Mouse (Mus musculus): ENCODE measurements at regions not wholly inside any gene's neighbourhood (a gene's known extent, or its start where the extent isn't known, plus 50 kb on each side); places are given as distances from the start of the nearest gene placed in this dataset.
A peak's percentile ranks its signal among the peaks of the same experiment; 100 is the strongest.

DNA sequence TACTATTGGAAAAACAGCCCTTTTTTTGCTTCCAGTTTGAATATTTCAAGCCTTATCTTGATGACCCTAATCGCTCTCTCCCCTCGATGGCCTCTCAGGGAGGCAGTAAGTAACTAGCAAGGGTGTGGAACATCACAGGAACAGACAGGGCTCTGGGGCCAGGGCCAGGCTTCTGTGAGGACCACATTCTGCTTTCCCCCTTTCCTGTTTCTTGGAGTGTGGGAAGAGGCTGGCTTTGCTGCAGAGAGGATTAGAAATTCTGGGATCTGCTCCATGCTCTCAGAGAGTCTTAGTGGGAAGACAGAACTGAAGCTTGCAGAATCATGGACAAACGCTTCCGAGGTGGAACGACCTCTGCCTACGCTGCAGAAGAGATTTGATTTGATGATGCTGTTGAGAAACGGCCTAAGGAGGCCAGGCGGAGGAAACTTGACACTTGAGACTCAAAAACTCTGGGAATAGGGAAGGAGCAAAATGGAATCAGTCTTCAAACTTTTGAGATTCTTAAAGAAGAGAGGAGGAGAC is 316.3 kb upstream of the Clint1 start:
- WGBS, result 27% methylated on average over 8 of the region's 8 CpGs
- Histone ChIP-seq H3K4me3 (replicated peaks; ENCODE audit: low read length) (no peak overlapping the region), H3K4me1 (ENCODE audit: control insufficient read depth, insufficient read depth, low read length) (peaks cover 15% of the 10 kb centered on the region), H3K9me3 (ENCODE audit: control insufficient read depth, low read length) (no peaks in the 10 kb centered on the region), H3K36me3 (ENCODE audit: control insufficient read depth, insufficient read depth, low read length) (no peaks in the 10 kb centered on the region), H3K27ac (replicated peaks; ENCODE audit: low read depth, low read length) (no peak overlapping the region), H3K27me3 (ENCODE audit: control insufficient read depth, insufficient read depth, low read length) (no peaks in the 10 kb centered on the region), H3K4me2 (replicated peaks; ENCODE audit: low read depth, low read length, severe bottlenecking) (no peak overlapping the region), H3K9ac (ENCODE audit: low read depth, low read length, severe bottlenecking) (no peak overlapping the region)
- TF ChIP-seq POLR2A (IDR thresholded peaks at IDR 0.05; ENCODE audit: borderline replicate concordance, extremely low read depth, insufficient read depth, insufficient read length), result no peak
- ATAC-seq (ENCODE audit: low FRiP score, low read depth) (no peak), DNase-seq (ENCODE audit: low spot score) (peak; percentile 27)

DNA sequence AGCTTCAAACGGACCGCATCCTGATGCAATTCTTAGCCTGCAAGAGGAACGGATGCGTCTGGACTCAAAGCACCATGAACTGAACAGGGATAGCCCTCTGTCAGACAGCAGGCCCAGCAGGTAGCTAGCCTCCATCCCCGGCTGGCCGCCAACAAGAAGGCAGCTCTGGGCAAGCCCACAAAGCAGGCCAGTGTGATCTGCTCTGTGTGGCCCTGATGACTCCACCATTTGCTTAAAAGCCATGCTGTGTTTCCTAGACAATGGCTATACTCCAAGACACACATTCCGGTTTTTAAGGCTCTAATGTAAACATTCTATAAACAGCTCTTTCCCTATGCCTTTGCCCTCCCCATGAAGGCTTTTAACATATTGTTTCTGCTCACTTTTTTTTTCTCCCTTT is 313.8 kb upstream of the Clint1 start:
- Histone ChIP-seq H3K4me3 (replicated peaks; ENCODE audit: low read length) (no peak overlapping the region), H3K4me2 (replicated peaks; ENCODE audit: low read depth, low read length, severe bottlenecking) (no peak overlapping the region), H3K27me3 (ENCODE audit: control insufficient read depth, insufficient read depth, low read length) (no peaks in the 10 kb centered on the region; the same call in 1 of the 2 replicates), H3K9ac (ENCODE audit: low read depth, low read length, severe bottlenecking) (no peak overlapping the region), H3K4me1 (ENCODE audit: control insufficient read depth, insufficient read depth, low read length) (peaks cover 15% of the 10 kb centered on the region), H3K27ac (replicated peaks; ENCODE audit: low read depth, low read length) (no peak overlapping the region), H3K36me3 (ENCODE audit: control insufficient read depth, insufficient read depth, low read length) (no peaks in the 10 kb centered on the region), H3K9me3 (ENCODE audit: control insufficient read depth, low read length) (no peaks in the 10 kb centered on the region)
- DNase-seq (ENCODE audit: low spot score) (peak; percentile 16), ATAC-seq (ENCODE audit: low FRiP score, low read depth) (no peak)
- no peak for TF ChIP-seq POLR2A (IDR thresholded peaks at IDR 0.05; ENCODE audit: borderline replicate concordance, extremely low read depth, insufficient read depth, insufficient read length)
- 62% methylated on average over 7 of the region's 7 CpGs for WGBS

DNA sequence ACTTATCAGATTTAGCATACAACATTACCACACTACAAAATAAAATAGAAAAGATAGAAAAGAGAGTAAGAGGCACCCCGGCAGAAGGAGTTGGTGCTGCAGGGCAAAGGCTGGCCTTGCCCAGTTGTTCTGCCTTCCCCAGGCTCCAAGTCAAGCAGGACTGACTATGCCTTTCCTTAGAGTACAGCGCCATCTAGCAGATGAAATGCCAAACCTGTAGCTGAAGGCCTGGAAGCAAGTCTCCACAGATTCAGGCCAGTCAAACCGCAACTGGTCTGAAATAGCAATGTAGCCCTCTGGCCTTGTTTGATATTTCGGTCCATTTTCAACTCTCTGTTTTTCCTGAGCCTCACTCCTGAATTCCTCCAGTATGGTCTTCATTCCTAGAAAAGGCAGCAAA is 312.4 kb upstream of the Clint1 start:
- no peaks in the 10 kb centered on the region for H3K9me3 ChIP-seq (ENCODE audit: control insufficient read depth, low read length)
- H3K4me3 ChIP-seq (replicated peaks; ENCODE audit: low read length), result no peak overlapping the region
- no peak for TF ChIP-seq POLR2A (IDR thresholded peaks at IDR 0.05; ENCODE audit: borderline replicate concordance, extremely low read depth, insufficient read depth, insufficient read length)
- no peak overlapping the region for H3K4me2 ChIP-seq (replicated peaks; ENCODE audit: low read depth, low read length, severe bottlenecking)
- peak; percentile 89 for DNase-seq (ENCODE audit: low spot score)
- WGBS, result 23% methylated on average over 4 of the region's 4 CpGs
- H3K4me1 ChIP-seq (ENCODE audit: control insufficient read depth, insufficient read depth, low read length), result peaks cover 15% of the 10 kb centered on the region
- peak; percentile 81; the same call in 1 of the 2 replicates for ATAC-seq (ENCODE audit: low FRiP score, low read depth)
- H3K9ac ChIP-seq (ENCODE audit: low read depth, low read length, severe bottlenecking), result no peak overlapping the region
- H3K27ac ChIP-seq (replicated peaks; ENCODE audit: low read depth, low read length), result no peak overlapping the region
- no peaks in the 10 kb centered on the region for H3K36me3 ChIP-seq (ENCODE audit: control insufficient read depth, insufficient read depth, low read length)
- no peaks in the 10 kb centered on the region; the same call in 1 of the 2 replicates for H3K27me3 ChIP-seq (ENCODE audit: control insufficient read depth, insufficient read depth, low read length)

DNA sequence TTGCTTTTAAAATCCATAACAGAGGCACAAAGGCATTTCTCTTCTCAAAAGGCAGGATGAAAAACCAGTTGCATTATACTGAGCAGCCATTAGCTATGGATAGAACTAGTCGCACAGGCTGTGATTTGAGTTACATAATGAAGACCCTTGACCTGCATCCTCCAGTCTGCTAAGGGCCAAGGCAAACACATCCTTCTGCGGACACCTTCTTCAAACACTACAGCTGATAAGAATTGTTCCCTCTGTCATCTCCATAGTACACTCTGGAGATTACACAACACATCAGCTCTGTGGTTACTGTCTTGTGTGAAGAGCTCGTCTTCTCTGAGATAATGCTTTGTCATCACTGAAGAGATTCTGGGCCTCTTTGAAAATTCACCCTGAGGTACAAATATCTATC is 307.3 kb upstream of the Clint1 start:
- H3K27ac ChIP-seq (replicated peaks; ENCODE audit: low read depth, low read length), result no peak overlapping the region
- H3K27me3 ChIP-seq (ENCODE audit: control insufficient read depth, insufficient read depth, low read length), result no peaks in the 10 kb centered on the region; the same call in 1 of the 2 replicates
- H3K4me3 ChIP-seq (replicated peaks; ENCODE audit: low read length), result no peak overlapping the region
- H3K9me3 ChIP-seq (ENCODE audit: control insufficient read depth, low read length), result no peaks in the 10 kb centered on the region
- WGBS, result 89% methylated on average over 3 of the region's 3 CpGs
- DNase-seq (ENCODE audit: low spot score) (no peak), ATAC-seq (ENCODE audit: low FRiP score, low read depth) (no peak)
- H3K4me2 ChIP-seq (replicated peaks; ENCODE audit: low read depth, low read length, severe bottlenecking), result no peak overlapping the region
- no peak for TF ChIP-seq POLR2A (IDR thresholded peaks at IDR 0.05; ENCODE audit: borderline replicate concordance, extremely low read depth, insufficient read depth, insufficient read length)
- H3K4me1 ChIP-seq (ENCODE audit: control insufficient read depth, insufficient read depth, low read length), result 0 out of 2 replicates have a peak, but pooled peaks cover 3% of the 10 kb centered on the region
- H3K9ac ChIP-seq (ENCODE audit: low read depth, low read length, severe bottlenecking), result no peak overlapping the region
- H3K36me3 ChIP-seq (ENCODE audit: control insufficient read depth, insufficient read depth, low read length), result no peaks in the 10 kb centered on the region

DNA sequence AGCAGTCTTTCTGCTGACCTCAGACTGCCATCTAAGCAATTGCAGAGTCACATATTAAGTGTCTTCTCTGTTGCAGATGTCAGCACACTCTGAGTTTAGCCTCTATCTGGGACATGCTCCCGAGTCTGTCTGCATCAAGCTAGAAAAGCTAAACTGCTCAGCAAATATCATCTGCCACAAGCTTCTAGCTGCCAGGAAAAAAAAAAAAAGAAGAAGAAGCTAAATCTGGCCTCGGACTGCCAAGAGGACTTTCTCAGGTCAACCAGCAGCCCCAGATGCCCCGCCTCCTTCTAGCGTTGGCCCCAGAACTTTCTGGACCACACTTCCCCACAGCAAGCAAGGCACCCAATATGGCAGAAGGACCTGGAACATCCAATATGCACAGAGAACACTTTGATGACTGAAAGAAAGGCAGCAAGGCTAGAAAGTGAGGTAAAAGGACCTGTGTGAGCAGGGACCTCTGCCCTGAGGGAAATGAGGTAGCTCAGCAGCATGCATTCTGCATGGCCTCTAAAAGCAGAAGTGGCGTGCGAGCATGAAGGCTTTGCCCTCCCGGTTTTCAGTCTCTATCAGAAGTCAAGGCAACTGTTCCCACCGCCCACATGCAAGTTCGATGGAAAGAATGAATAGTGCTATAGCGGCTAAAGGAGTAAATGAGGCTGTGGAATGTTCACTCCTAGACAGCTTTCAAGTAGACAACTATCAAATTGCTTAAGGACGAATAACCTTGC is 305.8 kb upstream of the Clint1 start:
- no peaks in the 10 kb centered on the region; the same call in 1 of the 2 replicates for H3K27me3 ChIP-seq (ENCODE audit: control insufficient read depth, insufficient read depth, low read length)
- ATAC-seq (ENCODE audit: low FRiP score, low read depth), result no peak
- no peak overlapping the region for H3K4me3 ChIP-seq (replicated peaks; ENCODE audit: low read length)

More for the DNA sequence above, 305.8 kb upstream of the Clint1 start:
- no peak for DNase-seq (ENCODE audit: low spot score)
- Histone ChIP-seq H3K27ac (replicated peaks; ENCODE audit: low read depth, low read length) (no peak overlapping the region), H3K9ac (ENCODE audit: low read depth, low read length, severe bottlenecking) (no peak overlapping the region), H3K4me1 (ENCODE audit: control insufficient read depth, insufficient read depth, low read length) (peaks cover 13% of the 10 kb centered on the region), H3K36me3 (ENCODE audit: control insufficient read depth, insufficient read depth, low read length) (no peaks in the 10 kb centered on the region), H3K4me2 (replicated peaks; ENCODE audit: low read depth, low read length, severe bottlenecking) (no peak overlapping the region), H3K9me3 (ENCODE audit: control insufficient read depth, low read length) (no peaks in the 10 kb centered on the region)
- no peak for TF ChIP-seq POLR2A (IDR thresholded peaks at IDR 0.05; ENCODE audit: borderline replicate concordance, extremely low read depth, insufficient read depth, insufficient read length)
- WGBS, result 73% methylated on average over 11 of the region's 11 CpGs

All from limb, embryonic 14.5 days (tissue).